Mouse (Mus musculus): ENCODE data around the gene Plod1. TPM values are rescaled to one million over a fixed set of nuclear protein-coding genes. Genes with fewer than 3 reads are reported as not detected.
"Not testable (repeated sequence)": the region's sequence is repeated elsewhere in the genome, so short reads cannot be mapped to it uniquely, and the experiment has no call there.

The Plod1 gene
- total RNA-seq, 1 experiment from 2014 or later = 15.7 TPM

- not testable (repeated sequence) for ATAC-seq (ENCODE audit: extremely low read depth, insufficient number of reproducible peaks, low FRiP score, poor library complexity, severe bottlenecking)
Measured at GRCm38 (mm10) chr4:147866793-147867192, 69.8 kb downstream of the Plod1 start.

GRCm38 (mm10) chr4:147866056-147866455 is 70.5 kb downstream of the Plod1 start:
- ATAC-seq (ENCODE audit: extremely low read depth, insufficient number of reproducible peaks, low FRiP score, poor library complexity, severe bottlenecking) = no peak

GRCm38 (mm10) chr4:147865651-147866050 is 70.9 kb downstream of the Plod1 start:
- ATAC-seq (ENCODE audit: extremely low read depth, insufficient number of reproducible peaks, low FRiP score, poor library complexity, severe bottlenecking) = no peak

- no peak for ATAC-seq (ENCODE audit: extremely low read depth, insufficient number of reproducible peaks, low FRiP score, poor library complexity, severe bottlenecking)
Measured at GRCm38 (mm10) chr4:147862051-147862450, 74.5 kb downstream of the Plod1 start.

Other genes starting within 250 kb of the Plod1 start
- gene Zfp534, start 234.2 kb downstream of the Plod1 start, total RNA-seq (2017) = 0.25 TPM in 1 of 2 replicates, not detected in the other
- 44.7 and 50.8 TPM in 2 replicates for gene Zfp984, start 127.0 kb downstream of the Plod1 start, total RNA-seq (2017)
- gene Zfp933, start 88.4 kb downstream of the Plod1 start, total RNA-seq (2017) = 10.3 and 10.8 TPM in 2 replicates
- gene Miip, start 68.0 kb downstream of the Plod1 start, total RNA-seq (2017) = 67.3 and 77.2 TPM in 2 replicates
- 20.9 and 22.0 TPM in 2 replicates for gene Fv1, start 67.8 kb downstream of the Plod1 start, total RNA-seq (2017)
- 22.2 and 28.7 TPM in 2 replicates for gene Mfn2, start 32.1 kb downstream of the Plod1 start, total RNA-seq (2017)
- gene 2510039O18Rik, start 4.1 kb upstream of the Plod1 start, total RNA-seq (2017) = 50.6 and 53.2 TPM in 2 replicates
- not detected in 2 replicates for gene Nppb, start 49.0 kb upstream of the Plod1 start, total RNA-seq (2017)
- not detected in 2 replicates for gene Nppa, start 64.0 kb upstream of the Plod1 start, total RNA-seq (2017)
- gene Clcn6, start 102.1 kb upstream of the Plod1 start, total RNA-seq (2017) = 14.9 and 16.5 TPM in 2 replicates
- gene Mthfr, start 102.3 kb upstream of the Plod1 start, total RNA-seq (2017) = 10.0 and 20.0 TPM in 2 replicates
- 19.3 and 20.5 TPM in 2 replicates for gene Agtrap, start 151.3 kb upstream of the Plod1 start, total RNA-seq (2017)
- 8.7 and 12.2 TPM in 2 replicates for gene Mad2l2, start 193.6 kb upstream of the Plod1 start, total RNA-seq (2017)
- gene Draxin, start 193.9 kb upstream of the Plod1 start, total RNA-seq (2017) = 0.93 and 1.4 TPM in 2 replicates
- gene Fbxo6, start 215.4 kb upstream of the Plod1 start, total RNA-seq (2017) = 10.2 and 11.3 TPM in 2 replicates
- gene Fbxo44, start 223.7 kb upstream of the Plod1 start, total RNA-seq (2017) = 0.93 and 1.8 TPM in 2 replicates
- gene Fbxo2, start 223.9 kb upstream of the Plod1 start, total RNA-seq (2017) = not detected in 2 replicates

Data from neutrophil, adult 5-6 weeks (primary cell).